Mouse (Mus musculus) embryonic fibroblast, embryonic 13.5 days (primary cell): ENCODE data around the gene Sema6c.

Source experiments
- CTCF ChIP-seq: IDR thresholded peaks from 2 replicates; pipeline ENCODE4 v1.5.1; 2011; ENCODE audit warnings: mild to moderate bottlenecking, control low read depth, low read length, moderate library complexity, borderline replicate concordance; ENCODE audit not compliant: insufficient read depth
- POLR2A ChIP-seq: IDR thresholded peaks from 2 replicates; pipeline ENCODE4 v1.6.1; 2011; ENCODE audit warnings: low read depth, mild to moderate bottlenecking, control low read depth, low read length, moderate library complexity

DNA sequence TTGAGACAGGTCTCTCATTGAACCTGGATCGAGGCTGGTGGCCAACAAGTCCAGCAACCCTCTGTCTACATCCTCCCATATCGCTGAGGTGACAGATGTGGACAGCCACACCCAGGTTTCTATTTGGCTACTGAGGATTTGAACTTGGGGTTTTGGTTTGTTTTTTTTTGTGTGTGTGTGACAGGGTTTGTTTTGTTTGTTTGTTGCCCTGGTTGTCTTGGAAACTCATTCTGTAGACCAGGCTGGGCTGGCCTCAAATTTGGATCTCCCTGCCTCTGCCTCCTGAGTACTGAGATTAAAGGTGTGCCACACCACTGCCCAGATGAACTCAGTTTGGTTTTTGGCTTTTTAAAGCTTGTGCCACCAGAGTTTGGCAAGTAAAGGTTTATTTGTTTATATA lies 62.8 kb downstream of the Sema6c start:
- TF ChIP-seq CTCF (no peak), POLR2A (no peak)
